7 mouse cellular contexts compared by ENCODE assay signal in genomic region chr7:80386235-80386930, GRCm38 (mm10). TPM values are rescaled to one million over a fixed set of nuclear protein-coding genes. Genes with fewer than 3 reads are reported as not detected.
A peak's percentile ranks its signal among the peaks of the same experiment; 100 is the strongest.
DNase-seq lines count a peak whose midpoint lies in the region; ATAC-seq lines count a peak whose summit lies in the region.

No protein-coding gene starts in this region.

- 42% methylated on average over 18 of the region's 18 CpGs for WGBS in intestine, embryonic 16.5 days
- WGBS in limb, embryonic 12.5 days: 40% methylated on average over 18 of the region's 18 CpGs
- 38% methylated on average over 18 of the region's 18 CpGs for WGBS in midbrain, embryonic 14.5 days

- peaks cover 10% of the 10 kb centered on the region; the same call in 1 of the 2 replicates for H3K36me3 ChIP-seq in intestine, embryonic 16.5 days (ENCODE audit: control insufficient read depth, insufficient read depth, low read length)
- H3K36me3 ChIP-seq in limb, embryonic 12.5 days: peaks cover 39% of the 10 kb centered on the region
- H3K36me3 ChIP-seq in midbrain, embryonic 14.5 days (ENCODE audit: control insufficient read depth, insufficient read depth, low read length): peaks cover 20% of the 10 kb centered on the region

- peak overlapping the region; percentile 72 for H3K9ac ChIP-seq in intestine, embryonic 16.5 days (ENCODE audit: low read depth, low read length)
- peak overlapping the region; percentile 66 for H3K9ac ChIP-seq in limb, embryonic 12.5 days (replicated peaks)
- H3K9ac ChIP-seq in midbrain, embryonic 14.5 days (replicated peaks; ENCODE audit: low read length): no peak overlapping the region

- ATAC-seq in intestine, embryonic 16.5 days: peak; percentile 75
- ATAC-seq in limb, embryonic 12.5 days (ENCODE audit: insufficient number of reproducible peaks, insufficient read depth, low FRiP score, low TSS enrichment, low read depth): peak; percentile 52
- ATAC-seq in midbrain, embryonic 14.5 days (ENCODE audit: low FRiP score, low TSS enrichment): peak; percentile 63; the same call in 1 of the 2 replicates

- peak; percentile 96 for DNase-seq in adrenal gland, postnatal 10 days
- DNase-seq in embryo, embryonic 9.5 days (ENCODE audit: extremely low spot score): peak; percentile 92
- peak; percentile 89 to 93 for DNase-seq in gastrocnemius, postnatal 4 days (ENCODE audit: low spot score in 2 of 2)
- peak; percentile 94 for DNase-seq in midbrain, embryonic 14.5 days
- DNase-seq in spleen, adult 18-20 months: peak; percentile 78 to 92

- H3K9me3 ChIP-seq in intestine, embryonic 16.5 days (ENCODE audit: control insufficient read depth, low read length): no peaks in the 10 kb centered on the region
- H3K9me3 ChIP-seq in limb, embryonic 12.5 days: no peaks in the 10 kb centered on the region
- no peaks in the 10 kb centered on the region for H3K9me3 ChIP-seq in midbrain, embryonic 14.5 days (ENCODE audit: control insufficient read depth, low read length)

- peak overlapping the region; percentile 52 for H3K4me2 ChIP-seq in intestine, embryonic 16.5 days (ENCODE audit: low read depth, low read length)
- peak overlapping the region; percentile 71 for H3K4me2 ChIP-seq in limb, embryonic 12.5 days
- H3K4me2 ChIP-seq in midbrain, embryonic 14.5 days (ENCODE audit: low read length): peak overlapping the region; percentile 21; the same call in 1 of the 2 replicates

- peak overlapping the region; percentile 80; the same call in 1 of the 2 replicates for H3K27ac ChIP-seq in intestine, embryonic 16.5 days (ENCODE audit: low read length)
- H3K27ac ChIP-seq in limb, embryonic 12.5 days: peak overlapping the region; percentile 86
- no peak overlapping the region for H3K27ac ChIP-seq in midbrain, embryonic 14.5 days (replicated peaks; ENCODE audit: low read depth, low read length)

- H3K4me1 ChIP-seq in intestine, embryonic 16.5 days (ENCODE audit: control insufficient read depth, insufficient read depth, low read length): peaks cover 21% of the 10 kb centered on the region
- peaks cover 35% of the 10 kb centered on the region for H3K4me1 ChIP-seq in limb, embryonic 12.5 days (replicated peaks)
- peaks cover 11% of the 10 kb centered on the region for H3K4me1 ChIP-seq in midbrain, embryonic 14.5 days (ENCODE audit: control insufficient read depth, insufficient read depth, low read length)

- H3K4me3 ChIP-seq in intestine, embryonic 16.5 days (ENCODE audit: low read length): peak overlapping the region; percentile 45
- peak overlapping the region; percentile 39 for H3K4me3 ChIP-seq in limb, embryonic 12.5 days (replicated peaks)
- no peak overlapping the region for H3K4me3 ChIP-seq in midbrain, embryonic 14.5 days (replicated peaks; ENCODE audit: low read depth, low read length)

- no peaks in the 10 kb centered on the region for H3K27me3 ChIP-seq in intestine, embryonic 16.5 days (replicated peaks; ENCODE audit: control insufficient read depth, insufficient read depth, low read length)
- peaks cover 15% of the 10 kb centered on the region; the same call in 1 of the 2 replicates for H3K27me3 ChIP-seq in limb, embryonic 12.5 days
- H3K27me3 ChIP-seq in midbrain, embryonic 14.5 days (ENCODE audit: control insufficient read depth, insufficient read depth, low read length): peaks cover 7% of the 10 kb centered on the region; the same call in 1 of the 2 replicates

RNA-seq across cellular contexts. Expression of gene Fes, which starts 1.4 kb away (rescaled TPM):
- total RNA-seq in adrenal gland, postnatal 10 days (2021): 10 to 100 TPM; 13.2 to 17.1 TPM
- 10 to 100 TPM; 16.7 to 18.1 TPM for total RNA-seq in gastrocnemius, postnatal 4 days (2021)
- polyA plus RNA-seq in intestine, embryonic 16.5 days (2015; fragmentation: Nextera tagmentation; extraction: Ambion mirVana): 10.9 and 11.6 TPM in 2 replicates
- polyA plus RNA-seq in limb, embryonic 12.5 days (2016; fragmentation: Nextera tagmentation; extraction: Ambion mirVana): 10.2 and 11.0 TPM in 2 replicates
- polyA plus RNA-seq in midbrain, embryonic 14.5 days (2014; fragmentation: Nextera tagmentation; extraction: Ambion mirVana): 1.6 and 3.2 TPM in 2 replicates

RNA-seq across cellular contexts. Expression of gene Man2a2, which starts 15.2 kb away (rescaled TPM):
- total RNA-seq in adrenal gland, postnatal 10 days (2021): 10 to 100 TPM; 56.2 to 93.5 TPM
- total RNA-seq in gastrocnemius, postnatal 4 days (2021): 10 to 100 TPM; 87.2 to 91.1 TPM
- polyA plus RNA-seq in intestine, embryonic 16.5 days (2015; fragmentation: Nextera tagmentation; extraction: Ambion mirVana): 8.0 and 10.0 TPM in 2 replicates
- polyA plus RNA-seq in limb, embryonic 12.5 days (2016; fragmentation: Nextera tagmentation; extraction: Ambion mirVana): 25.7 and 31.7 TPM in 2 replicates
- 18.1 and 19.5 TPM in 2 replicates for polyA plus RNA-seq in midbrain, embryonic 14.5 days (2014; fragmentation: Nextera tagmentation; extraction: Ambion mirVana)

RNA-seq across cellular contexts. Expression of gene Furin, which starts 18.9 kb away (rescaled TPM):
- 100 to 1,000 TPM; 113 to 129 TPM for total RNA-seq in adrenal gland, postnatal 10 days (2021)
- 10 to 100 TPM; 73.8 to 77.6 TPM for total RNA-seq in gastrocnemius, postnatal 4 days (2021)
- polyA plus RNA-seq in intestine, embryonic 16.5 days (2015; fragmentation: Nextera tagmentation; extraction: Ambion mirVana): 7.8 and 9.7 TPM in 2 replicates
- polyA plus RNA-seq in limb, embryonic 12.5 days (2016; fragmentation: Nextera tagmentation; extraction: Ambion mirVana): 10.7 and 13.2 TPM in 2 replicates
- polyA plus RNA-seq in midbrain, embryonic 14.5 days (2014; fragmentation: Nextera tagmentation; extraction: Ambion mirVana): 4.6 and 4.9 TPM in 2 replicates

RNA-seq across cellular contexts. Expression of gene Hddc3, which starts 43.5 kb away (rescaled TPM):
- total RNA-seq in adrenal gland, postnatal 10 days (2021): 10 to 100 TPM; 45.3 to 54.8 TPM
- total RNA-seq in gastrocnemius, postnatal 4 days (2021): 10 to 100 TPM; 48.0 to 48.3 TPM
- polyA plus RNA-seq in intestine, embryonic 16.5 days (2015; fragmentation: Nextera tagmentation; extraction: Ambion mirVana): 15.1 and 18.7 TPM in 2 replicates
- polyA plus RNA-seq in limb, embryonic 12.5 days (2016; fragmentation: Nextera tagmentation; extraction: Ambion mirVana): 25.8 and 29.6 TPM in 2 replicates
- 28.7 and 34.8 TPM in 2 replicates for polyA plus RNA-seq in midbrain, embryonic 14.5 days (2014; fragmentation: Nextera tagmentation; extraction: Ambion mirVana)

RNA-seq across cellular contexts. Expression of gene Unc45a, which starts 45.6 kb away (rescaled TPM):
- total RNA-seq in adrenal gland, postnatal 10 days (2021): 10 to 100 TPM; 40.8 to 44.6 TPM
- 10 to 100 TPM; 18.4 to 19.4 TPM for total RNA-seq in gastrocnemius, postnatal 4 days (2021)
- polyA plus RNA-seq in intestine, embryonic 16.5 days (2015; fragmentation: Nextera tagmentation; extraction: Ambion mirVana): 35.0 and 38.5 TPM in 2 replicates
- 56.9 and 61.8 TPM in 2 replicates for polyA plus RNA-seq in limb, embryonic 12.5 days (2016; fragmentation: Nextera tagmentation; extraction: Ambion mirVana)
- 42.7 and 43.7 TPM in 2 replicates for polyA plus RNA-seq in midbrain, embryonic 14.5 days (2014; fragmentation: Nextera tagmentation; extraction: Ambion mirVana)

Comparison
In these comparisons a context has a peak if more than half of its experiments do, and no peak if none do; other contexts are left out.
1. H3K4me2 ChIP-seq: peak in every context shown above with its lines; median percentile 71 in limb, embryonic 12.5 days; 52 in intestine, embryonic 16.5 days; 21 in midbrain, embryonic 14.5 days.